Mouse (Mus musculus) testis, postnatal 10 days (tissue): ENCODE measurements around the gene As3mt.
"Not testable (repeated sequence)": the region's sequence is repeated elsewhere in the genome, so short reads cannot be mapped to it uniquely, and the experiment has no call there.

ENCODE experiments used
- DNase-seq: peaks from one replicate; pipeline ENCODE4 v3.0.0; 2021; ENCODE audit warnings: low spot score

The As3mt gene

GRCm38 (mm10) chr19:46752235-46752634 is 45.0 kb downstream of the As3mt start:
- no peak for DNase-seq

- DNase-seq: peak; percentile 59
These were observed 47.8 kb downstream of the As3mt start for GRCm38 (mm10) chr19:46755066-46755465.

GRCm38 (mm10) chr19:46756221-46756620 is 49.0 kb downstream of the As3mt start:
- no peak for DNase-seq

- no peak for DNase-seq
These were observed 51.8 kb downstream of the As3mt start for GRCm38 (mm10) chr19:46759096-46759495.

- DNase-seq: not testable (repeated sequence)
These were observed 52.7 kb downstream of the As3mt start for GRCm38 (mm10) chr19:46759909-46760308.

GRCm38 (mm10) chr19:46760375-46761160 is 53.3 kb downstream of the As3mt start:
- DNase-seq: peak; percentile 94

- DNase-seq: peak; percentile 100
These were observed 54.1 kb downstream of the As3mt start, which contains the start of gene Cnnm2 for GRCm38 (mm10) chr19:46761247-46761946. Cnnm2 (plus strand) TSS chr19:46761596.

- no peak for DNase-seq
These were observed 54.7 kb downstream of the As3mt start for GRCm38 (mm10) chr19:46761971-46762290.

GRCm38 (mm10) chr19:46762291-46762991 is 55.2 kb downstream of the As3mt start:
- peak; percentile 64 for DNase-seq

GRCm38 (mm10) chr19:46762992-46763342 is 55.7 kb downstream of the As3mt start:
- DNase-seq: no peak

GRCm38 (mm10) chr19:46763356-46763755 is 56.1 kb downstream of the As3mt start:
- DNase-seq: no peak

GRCm38 (mm10) chr19:46763932-46764762 is 56.9 kb downstream of the As3mt start:
- DNase-seq: no peak

- DNase-seq: no peak
These were observed 57.5 kb downstream of the As3mt start for GRCm38 (mm10) chr19:46764763-46765117.

- DNase-seq: no peak
These were observed 58.9 kb downstream of the As3mt start for GRCm38 (mm10) chr19:46766125-46766524.

- no peak for DNase-seq
These were observed 62.5 kb downstream of the As3mt start for GRCm38 (mm10) chr19:46769759-46770158.

GRCm38 (mm10) chr19:46771801-46772200 is 64.5 kb downstream of the As3mt start:
- DNase-seq: no peak

GRCm38 (mm10) chr19:46776391-46776790 is 69.1 kb downstream of the As3mt start:
- no peak for DNase-seq

- no peak for DNase-seq
These were observed 69.6 kb downstream of the As3mt start for GRCm38 (mm10) chr19:46776850-46777249.

- no peak for DNase-seq
These were observed 70.8 kb downstream of the As3mt start for GRCm38 (mm10) chr19:46777928-46778680.

- not testable (repeated sequence) for DNase-seq
These were observed 71.9 kb downstream of the As3mt start for GRCm38 (mm10) chr19:46779130-46779529.

- no peak for DNase-seq
These were observed 76.8 kb downstream of the As3mt start for GRCm38 (mm10) chr19:46784038-46784437.
